Mouse (Mus musculus) T-helper 17 cell (primary cell): ENCODE results near the gene Pou6f2.

Source experiments
- in situ Hi-C, 2 experiments: fragments of 300-600 bp; cut with MboI, MseI; formaldehyde crosslinking; loops; 1 replicate in 1 of 2; 2 replicates in 1 of 2; pipeline ENCODE4 v1.15.1; 2025; ENCODE audit warnings: high pct_unique_total_duplicates in 2 of 2

Pou6f2 gene

GRCm38 (mm10) chr13:18218566-18219234, 178.8 kb downstream of the Pou6f2 start:
- in situ Hi-C loops, result no loop called here

- in situ Hi-C loops, result no loop called here
Observed at GRCm38 (mm10) chr13:18211242-18211641, 186.2 kb downstream of the Pou6f2 start.

- in situ Hi-C loops, result no loop called here
Observed at GRCm38 (mm10) chr13:18204476-18205250, 192.8 kb downstream of the Pou6f2 start.

- in situ Hi-C loops, result no loop called here
Observed at GRCm38 (mm10) chr13:18174003-18174402, 223.5 kb downstream of the Pou6f2 start.

- in situ Hi-C loops, result no loop called here
Observed at GRCm38 (mm10) chr13:18173021-18173420, 224.5 kb downstream of the Pou6f2 start.

GRCm38 (mm10) chr13:18172334-18172733, 225.2 kb downstream of the Pou6f2 start:
- in situ Hi-C loops, result no loop called here

GRCm38 (mm10) chr13:18164182-18164581, 233.3 kb downstream of the Pou6f2 start:
- in situ Hi-C loops, result no loop called here

- in situ Hi-C loops, result no loop called here
Observed at GRCm38 (mm10) chr13:18160566-18160965, 236.9 kb downstream of the Pou6f2 start.

GRCm38 (mm10) chr13:18153949-18154582, 243.4 kb downstream of the Pou6f2 start:
- in situ Hi-C loops, result no loop called here

- in situ Hi-C loops, result no loop called here
Observed at GRCm38 (mm10) chr13:18133646-18134045, 263.8 kb downstream of the Pou6f2 start.

- in situ Hi-C loops, result no loop called here
Observed at GRCm38 (mm10) chr13:18133193-18133592, 264.3 kb downstream of the Pou6f2 start.

GRCm38 (mm10) chr13:18131324-18131723, 266.2 kb downstream of the Pou6f2 start:
- in situ Hi-C loops, result no loop called here

- in situ Hi-C loops, result loop anchor here in 1 of 2 experiments (10.0 kb wide), 1 partner anchor 205 kb away; no protein-coding TSS in a partner anchor
Observed at GRCm38 (mm10) chr13:18129697-18130096, 267.8 kb downstream of the Pou6f2 start.

- in situ Hi-C loops, result loop anchor here in 1 of 2 experiments (10.0 kb wide), 1 partner anchor 206 kb away; no protein-coding TSS in a partner anchor
Observed at GRCm38 (mm10) chr13:18128826-18129225, 268.7 kb downstream of the Pou6f2 start.

GRCm38 (mm10) chr13:18128053-18128452, 269.4 kb downstream of the Pou6f2 start:
- in situ Hi-C loops, result loop anchor here in 1 of 2 experiments (10.0 kb wide), 1 partner anchor 207 kb away; no protein-coding TSS in a partner anchor

GRCm38 (mm10) chr13:18126111-18126510, 271.4 kb downstream of the Pou6f2 start:
- in situ Hi-C loops, result loop anchor here in 1 of 2 experiments (10.0 kb wide), 1 partner anchor 209 kb away; no protein-coding TSS in a partner anchor

GRCm38 (mm10) chr13:18125226-18126000, 272.1 kb downstream of the Pou6f2 start:
- in situ Hi-C loops, result loop anchor here in 1 of 2 experiments (10.0 kb wide), 1 partner anchor 209 kb away; no protein-coding TSS in a partner anchor

GRCm38 (mm10) chr13:18124368-18124767, 273.1 kb downstream of the Pou6f2 start:
- in situ Hi-C loops, result loop anchor here in 1 of 2 experiments (10.0 kb wide), 1 partner anchor 210 kb away; no protein-coding TSS in a partner anchor

- in situ Hi-C loops, result loop anchor here in 1 of 2 experiments (10.0 kb wide), 1 partner anchor 214 kb away; no protein-coding TSS in a partner anchor
Observed at GRCm38 (mm10) chr13:18120406-18120805, 277.1 kb downstream of the Pou6f2 start.

GRCm38 (mm10) chr13:18081443-18082119, 315.9 kb downstream of the Pou6f2 start:
- in situ Hi-C loops, result no loop called here
